Mouse (Mus musculus): ENCODE data around the gene Pet117.

DNA sequence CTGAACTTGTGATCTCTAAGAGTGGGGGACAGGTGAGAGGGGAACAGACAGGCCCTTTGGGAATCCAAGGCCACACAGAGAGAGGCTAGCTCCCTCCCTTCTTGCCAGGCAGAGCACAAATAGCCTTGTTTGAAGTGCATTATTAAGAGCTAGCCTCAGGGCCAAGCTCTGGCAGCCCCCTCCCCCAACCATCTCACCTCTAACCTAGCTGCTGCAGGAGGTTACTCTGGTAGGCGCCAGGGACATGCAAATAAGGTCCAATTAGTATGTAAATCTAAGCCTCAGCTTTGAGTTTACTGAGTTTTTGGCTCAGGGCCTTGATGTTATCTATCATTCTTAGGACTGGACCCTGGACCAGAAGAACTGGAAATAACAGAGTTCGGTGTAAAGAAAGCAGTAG, 49.3 kb downstream of the Pet117 start:
- TF ChIP-seq CTCF (IDR thresholded peaks at IDR 0.05; ENCODE audit: extremely low read depth, insufficient read depth, insufficient read length, insufficient replicate concordance), result no peak
- no peak for TF ChIP-seq POLR2A (IDR thresholded peaks at IDR 0.05; ENCODE audit: low read depth, low read length)

Measured in spleen, adult 2 months (tissue).